In genomic region chr14:105277277-105277676, GRCm38 (mm10) we compare ENCODE assay signal across 20 mouse cellular contexts. TPM values are rescaled to one million over a fixed set of nuclear protein-coding genes. Genes with fewer than 3 reads are reported as not detected.
DNase-seq lines count a peak whose midpoint lies in the region; ATAC-seq lines count a peak whose summit lies in the region.
"Had no signal": no experiment of that assay in that cellular context is flagged by ENCODE, and none has a peak within 500 bp of the region (broad histone marks: within the 10 kb centered on the region; RNA-seq: fewer than 3 reads in every experiment).

No protein-coding gene starts in this region.

- H3K27ac ChIP-seq in intestine, embryonic 16.5 days (ENCODE audit: low read length): no peak overlapping the region
- H3K27ac ChIP-seq in intestine, embryonic 15.5 days: no peak overlapping the region
- H3K27ac ChIP-seq in neural tube, embryonic 13.5 days (replicated peaks): peak overlapping the region; percentile 29; the same call in 1 of the 2 replicates
- H3K27ac ChIP-seq in neural tube, embryonic 15.5 days (replicated peaks): no peak overlapping the region; the same call in 1 of the 2 replicates
- H3K27ac ChIP-seq: embryonic facial prominence, embryonic 12.5 days; forebrain, embryonic 13.5 days; forebrain, embryonic 15.5 days had no signal

- H3K4me2 ChIP-seq in intestine, embryonic 16.5 days (ENCODE audit: low read depth, low read length): no peak overlapping the region
- H3K4me2 ChIP-seq in intestine, embryonic 15.5 days (replicated peaks): no peak overlapping the region
- no peak overlapping the region for H3K4me2 ChIP-seq in neural tube, embryonic 13.5 days
- no peak overlapping the region for H3K4me2 ChIP-seq in neural tube, embryonic 15.5 days
- H3K4me2 ChIP-seq: embryonic facial prominence, embryonic 12.5 days; forebrain, embryonic 13.5 days; forebrain, embryonic 15.5 days had no signal

- H3K27me3 ChIP-seq in intestine, embryonic 16.5 days (replicated peaks; ENCODE audit: control insufficient read depth, insufficient read depth, low read length): no peaks in the 10 kb centered on the region
- no peaks in the 10 kb centered on the region for H3K27me3 ChIP-seq in intestine, embryonic 15.5 days (replicated peaks)
- H3K27me3 ChIP-seq in neural tube, embryonic 13.5 days: no peaks in the 10 kb centered on the region
- H3K27me3 ChIP-seq in neural tube, embryonic 15.5 days (replicated peaks): no peaks in the 10 kb centered on the region
- H3K27me3 ChIP-seq: embryonic facial prominence, embryonic 12.5 days; forebrain, embryonic 13.5 days; forebrain, embryonic 15.5 days had no signal

- peak; percentile 28 for DNase-seq in embryo, embryonic 10.5 days (ENCODE audit: low spot score)
- DNase-seq in embryo, embryonic 9.5 days (ENCODE audit: extremely low spot score): no peak
- no peak for DNase-seq in heart, adult 18-20 months
- DNase-seq: adrenal gland, adult 2 months; adrenal gland, postnatal 10 days; adrenal gland, postnatal 25 days; cerebellum, adult 11 months; cerebellum, adult 18-20 months; cerebellum, adult 8-10 months; cerebellum, adult 9-11 months; cerebellum, postnatal 14 days; cerebellum, postnatal 36 days; forebrain, postnatal 0 days had no signal

- no peak overlapping the region for H3K9ac ChIP-seq in intestine, embryonic 16.5 days (ENCODE audit: low read depth, low read length)
- H3K9ac ChIP-seq in intestine, embryonic 15.5 days: no peak overlapping the region
- no peak overlapping the region for H3K9ac ChIP-seq in neural tube, embryonic 13.5 days
- H3K9ac ChIP-seq in neural tube, embryonic 15.5 days (replicated peaks): no peak overlapping the region
- H3K9ac ChIP-seq: embryonic facial prominence, embryonic 12.5 days; forebrain, embryonic 13.5 days; forebrain, embryonic 15.5 days; forebrain, postnatal 0 days had no signal

- 72% methylated on average over 5 of the region's 5 CpGs for WGBS in intestine, embryonic 16.5 days
- 72% methylated on average over 5 of the region's 5 CpGs for WGBS in intestine, embryonic 15.5 days
- WGBS in neural tube, embryonic 13.5 days: 55% methylated on average over 5 of the region's 5 CpGs
- 61% methylated on average over 5 of the region's 5 CpGs for WGBS in neural tube, embryonic 15.5 days

- ATAC-seq in intestine, embryonic 16.5 days: peak; percentile 57; the same call in 1 of the 2 replicates
- no peak for ATAC-seq in intestine, embryonic 15.5 days
- no peak for ATAC-seq in neural tube, embryonic 13.5 days (ENCODE audit: low read depth)
- ATAC-seq in neural tube, embryonic 15.5 days (ENCODE audit: low FRiP score): no peak
- ATAC-seq: forebrain, embryonic 13.5 days; forebrain, embryonic 15.5 days; forebrain, postnatal 0 days had no signal

- H3K36me3 ChIP-seq in intestine, embryonic 16.5 days (ENCODE audit: control insufficient read depth, insufficient read depth, low read length): no peaks in the 10 kb centered on the region
- H3K36me3 ChIP-seq in intestine, embryonic 15.5 days: no peaks in the 10 kb centered on the region
- H3K36me3 ChIP-seq in neural tube, embryonic 13.5 days: no peaks in the 10 kb centered on the region
- no peaks in the 10 kb centered on the region for H3K36me3 ChIP-seq in neural tube, embryonic 15.5 days
- H3K36me3 ChIP-seq: embryonic facial prominence, embryonic 12.5 days; forebrain, embryonic 15.5 days had no signal

- peaks cover 13% of the 10 kb centered on the region; the same call in 1 of the 2 replicates for H3K4me1 ChIP-seq in intestine, embryonic 16.5 days (ENCODE audit: control insufficient read depth, insufficient read depth, low read length)
- H3K4me1 ChIP-seq in intestine, embryonic 15.5 days (replicated peaks): 0 out of 2 replicates have a peak, but pooled peaks cover 9% of the 10 kb centered on the region
- H3K4me1 ChIP-seq in neural tube, embryonic 13.5 days (replicated peaks): peaks cover 36% of the 10 kb centered on the region
- H3K4me1 ChIP-seq in neural tube, embryonic 15.5 days: peaks cover 20% of the 10 kb centered on the region
- H3K4me1 ChIP-seq: forebrain, embryonic 13.5 days had no signal

- H3K9me3 ChIP-seq in intestine, embryonic 16.5 days (ENCODE audit: control insufficient read depth, low read length): no peaks in the 10 kb centered on the region
- H3K9me3 ChIP-seq in intestine, embryonic 15.5 days: no peaks in the 10 kb centered on the region
- H3K9me3 ChIP-seq in neural tube, embryonic 13.5 days: no peaks in the 10 kb centered on the region
- H3K9me3 ChIP-seq in neural tube, embryonic 15.5 days (replicated peaks): no peaks in the 10 kb centered on the region
- H3K9me3 ChIP-seq: embryonic facial prominence, embryonic 12.5 days; forebrain, embryonic 13.5 days; forebrain, embryonic 15.5 days had no signal

- no peak overlapping the region for H3K4me3 ChIP-seq in intestine, embryonic 16.5 days (ENCODE audit: low read length)
- H3K4me3 ChIP-seq in intestine, embryonic 15.5 days (replicated peaks): no peak overlapping the region
- no peak overlapping the region for H3K4me3 ChIP-seq in neural tube, embryonic 13.5 days
- no peak overlapping the region for H3K4me3 ChIP-seq in neural tube, embryonic 15.5 days (replicated peaks)
- H3K4me3 ChIP-seq: embryonic facial prominence, embryonic 12.5 days; forebrain, embryonic 13.5 days; forebrain, embryonic 15.5 days had no signal

RNA-seq across cellular contexts. Expression of gene Ndfip2, which starts 18.9 kb away (rescaled TPM):
- polyA plus RNA-seq in intestine, embryonic 16.5 days (2015; fragmentation: Nextera tagmentation; extraction: Ambion mirVana): 97.9 and 110 TPM in 2 replicates
- 101 and 107 TPM in 2 replicates for polyA plus RNA-seq in intestine, embryonic 15.5 days (2015; fragmentation: Nextera tagmentation; extraction: Ambion mirVana)
- 114 and 118 TPM in 2 replicates for polyA plus RNA-seq in neural tube, embryonic 13.5 days (2015; fragmentation: Nextera tagmentation; extraction: Ambion mirVana)
- polyA plus RNA-seq in neural tube, embryonic 15.5 days (2015; fragmentation: Nextera tagmentation; extraction: Ambion mirVana): 111 and 120 TPM in 2 replicates
- 10 to 100 TPM; 13.1 to 14.8 TPM for total RNA-seq in heart, adult 18-20 months (2021)
